ENCODE assay signal across 8 mouse cellular contexts in the genomic region with DNA sequence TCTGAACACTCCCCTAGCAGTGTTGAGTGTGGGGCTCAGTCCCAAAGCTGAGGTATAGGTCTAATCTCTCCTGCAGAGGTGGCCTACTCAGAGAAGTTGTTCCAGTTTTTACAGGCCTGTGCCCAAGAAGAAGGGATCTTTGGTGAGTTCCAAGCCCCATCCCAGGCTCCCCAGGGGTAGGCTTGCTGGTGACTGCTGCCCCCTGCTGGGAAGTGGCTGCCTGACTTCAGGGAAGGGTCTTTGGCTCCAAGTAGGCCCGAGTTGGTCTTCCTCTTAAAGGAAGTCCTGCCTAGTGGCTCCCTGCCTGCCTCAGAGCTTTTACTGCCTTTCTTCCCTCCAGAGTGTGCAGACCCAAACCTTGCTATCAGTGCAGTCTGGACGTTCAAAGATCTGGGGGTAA. TPM values are rescaled to one million over a fixed set of nuclear protein-coding genes. Genes with fewer than 3 reads are reported as not detected.
DNase-seq lines count a peak whose midpoint lies in the region; ATAC-seq lines count a peak whose summit lies in the region.

No protein-coding gene starts in this region.

- no peak for ATAC-seq in limb, embryonic 11.5 days (ENCODE audit: insufficient number of reproducible peaks, low FRiP score, low TSS enrichment, low read depth)

- peaks cover 7% of the 10 kb centered on the region; the same call in 1 of the 2 replicates for H3K36me3 ChIP-seq in limb, embryonic 11.5 days (ENCODE audit: control insufficient read depth, insufficient read depth, low read length)

- H3K4me3 ChIP-seq in limb, embryonic 11.5 days (ENCODE audit: low read depth, low read length), result no peak overlapping the region

- intact Hi-C loops in left cerebral cortex, postnatal 4 days (cut with DNase I), result no loop called here

- no peaks in the 10 kb centered on the region for H3K4me1 ChIP-seq in limb, embryonic 11.5 days (ENCODE audit: control insufficient read depth, insufficient read depth, low read length)

- 39% methylated on average over 2 of the region's 2 CpGs for WGBS in limb, embryonic 11.5 days

- H3K9me3 ChIP-seq in limb, embryonic 11.5 days (ENCODE audit: control insufficient read depth, low read length), result no peaks in the 10 kb centered on the region

- H3K27me3 ChIP-seq in limb, embryonic 11.5 days (ENCODE audit: control insufficient read depth, insufficient read depth, low read length), result no peaks in the 10 kb centered on the region

- no peak overlapping the region for H3K27ac ChIP-seq in limb, embryonic 11.5 days (replicated peaks; ENCODE audit: low read depth, low read length)

- no peak overlapping the region for H3K9ac ChIP-seq in limb, embryonic 11.5 days (ENCODE audit: low read length)

- no peak overlapping the region for H3K4me2 ChIP-seq in limb, embryonic 11.5 days (ENCODE audit: low read depth, severe bottlenecking)

- DNase-seq in adrenal gland, adult 2 months, result peak; percentile 33
- no peak for DNase-seq in adrenal gland, adult 8-10 months
- DNase-seq in left cerebral cortex, postnatal 4 days, result peak; percentile 33
- no peak for DNase-seq in left cerebral cortex, adult 9 months (ENCODE audit: low spot score in 2 of 2)
- DNase-seq in adrenal gland, postnatal 25 days, result peak; percentile 43
- DNase-seq in limb, embryonic 11.5 days (ENCODE audit: low spot score), result peak; percentile 67
- peak; percentile 62 for DNase-seq in testis, postnatal 10 days (ENCODE audit: low spot score)
- no peak for DNase-seq in urinary bladder, postnatal 4 days (ENCODE audit: low spot score in 2 of 2)

RNA-seq across cellular contexts. Expression of gene Fahd2a, which starts 9.2 kb away (rescaled TPM):
- total RNA-seq in adrenal gland, adult 2 months (2021), result 10 to 100 TPM; 33.3 to 43.0 TPM
- 26.9 and 28.6 TPM in 2 replicates for polyA plus RNA-seq in adrenal gland, adult 2 months (2012; rRNA removed)
- 10 to 100 TPM; 50.4 to 65.8 (median 54.9) TPM for total RNA-seq in adrenal gland, adult 8-10 months (2022)
- 10 to 100 TPM; 12.6 to 13.2 TPM for total RNA-seq in left cerebral cortex, postnatal 4 days (2021)
- 42.0 and 46.8 TPM in 2 replicates for total RNA-seq in adrenal gland, postnatal 25 days (2021)
- polyA plus RNA-seq in limb, embryonic 11.5 days (2014; fragmentation: Nextera tagmentation; extraction: Ambion mirVana), result 20.7 and 28.3 TPM in 2 replicates

RNA-seq across cellular contexts. Expression of gene Gpat2, which starts 10.1 kb away (rescaled TPM):
- under 1 TPM; 0.14 to 0.31 TPM for total RNA-seq in adrenal gland, adult 2 months (2021)
- 0.19 and 0.61 TPM in 2 replicates for polyA plus RNA-seq in adrenal gland, adult 2 months (2012; rRNA removed)
- under 1 TPM in 3 of 4 experiments, not detected in 1; 0.17 to 0.94 (median 0.71) TPM for total RNA-seq in adrenal gland, adult 8-10 months (2022)
- total RNA-seq in left cerebral cortex, postnatal 4 days (2021), result under 1 TPM; 0.18 to 0.42 TPM
- total RNA-seq in adrenal gland, postnatal 25 days (2021), result 0.43 TPM in 1 of 2 replicates, not detected in the other
- 0.09 TPM in 1 of 2 replicates, not detected in the other for polyA plus RNA-seq in limb, embryonic 11.5 days (2014; fragmentation: Nextera tagmentation; extraction: Ambion mirVana)

Comparison
In these comparisons a context has a peak if more than half of its experiments do, and no peak if none do; other contexts are left out.
1. DNase-seq: peak in adrenal gland, adult 2 months (single experiment), left cerebral cortex, postnatal 4 days (single experiment), adrenal gland, postnatal 25 days (single experiment), limb, embryonic 11.5 days (single experiment) and testis, postnatal 10 days (single experiment); none in adrenal gland, adult 8-10 months (single experiment), left cerebral cortex, adult 9 months (0 of 2) and urinary bladder, postnatal 4 days (0 of 2).